Mouse (Mus musculus) small intestine, adult 2 months (tissue): ENCODE results near the gene Ext2. TPM values are rescaled to one million over a fixed set of nuclear protein-coding genes. Genes with fewer than 3 reads are reported as not detected.
A peak's percentile ranks its signal among the peaks of the same experiment; 100 is the strongest.

ENCODE experiments used
- H3K27ac ChIP-seq: fragments of 200-500 bp; 2 replicates; pipeline ENCODE4 v1.5.1; 2012; ENCODE audit warnings: low read depth, low read length, control low read depth, inconsistent platforms; ENCODE audit not compliant: insufficient read depth
- H3K27me3 ChIP-seq: fragments of 200-500 bp; 2 replicates; pipeline ENCODE4 v1.6.1; 2012; ENCODE audit warnings: mild to moderate bottlenecking, moderate library complexity, low read length, inconsistent platforms; ENCODE audit not compliant: control insufficient read depth, insufficient read depth
- H3K36me3 ChIP-seq: fragments of 200-500 bp; 2 replicates; pipeline ENCODE4 v1.6.1; 2012; ENCODE audit warnings: mild to moderate bottlenecking, low read length, control low read depth, inconsistent platforms; ENCODE audit not compliant: control insufficient read depth, insufficient read depth
- H3K4me1 ChIP-seq: fragments of 200-500 bp; 2 replicates; pipeline ENCODE4 v1.6.1; 2012; ENCODE audit warnings: low read length, inconsistent platforms, mixed read lengths; ENCODE audit not compliant: control insufficient read depth, insufficient read depth, insufficient read length
- H3K4me3 ChIP-seq: fragments of 200-500 bp; 2 replicates; pipeline ENCODE4 v1.5.1; 2012; ENCODE audit warnings: low read depth, mild to moderate bottlenecking, control low read depth, inconsistent platforms, low read length, moderate library complexity
- CTCF ChIP-seq: fragments of 200-500 bp; IDR thresholded peaks from 2 replicates; pipeline ENCODE4 v1.5.1; 2012; ENCODE audit warnings: low read depth, mild to moderate bottlenecking, control low read depth, inconsistent platforms, low read length, moderate library complexity, mixed read lengths; ENCODE audit not compliant: insufficient replicate concordance, insufficient read length; ENCODE audit errors: extremely low read depth
- POLR2A ChIP-seq: fragments of 200-500 bp; IDR thresholded peaks from 2 replicates; pipeline ENCODE4 v1.6.1; 2012; ENCODE audit warnings: low read depth, mild to moderate bottlenecking, control low read depth, inconsistent platforms, low read length, moderate library complexity
- WGBS: fragments of 180-500 bp; shearing (Covaris S2); methylation state at CpG from one replicate; pipeline ENCODE4 v1.1.7; 2018; 5-methylcytosine and 5-hydroxymethylcytosine counted together
- polyA plus RNA-seq: library from polyadenylated mRNA; depleted of rRNA; stranded (reverse); fragments of >200 nt; gene quantifications from 2 replicates; pipeline ENCODE4 v1.2.3, GENCODE M21; 2012

Ext2 gene
- polyA plus RNA-seq, 1 experiment: 28.6 TPM

GRCm38 (mm10) chr2:93749709-93750108 is 72.7 kb downstream of the Ext2 start:
- WGBS: 81% methylated on average over 4 of the region's 4 CpGs

GRCm38 (mm10) chr2:93747538-93748126 is 74.7 kb downstream of the Ext2 start:
- TF ChIP-seq CTCF (no peak), POLR2A (no peak)
- Histone ChIP-seq H3K27me3 (no peaks in the 10 kb centered on the region), H3K36me3 (no peaks in the 10 kb centered on the region), H3K4me3 (no peak overlapping the region), H3K4me1 (peaks cover 19% of the 10 kb centered on the region; the same call in 1 of the 2 replicates), H3K27ac (no peak overlapping the region)
- WGBS: 89% methylated on average over 5 of the region's 5 CpGs

More at GRCm38 (mm10) chr2:93749709-93750108, 72.7 kb downstream of the Ext2 start:
- Histone ChIP-seq H3K36me3 (no peaks in the 10 kb centered on the region), H3K4me1 (peaks cover 17% of the 10 kb centered on the region; the same call in 1 of the 2 replicates), H3K27me3 (no peaks in the 10 kb centered on the region), H3K27ac (no peak overlapping the region), H3K4me3 (no peak overlapping the region)
- TF ChIP-seq CTCF: no peak
- no peak for TF ChIP-seq POLR2A

DNA sequence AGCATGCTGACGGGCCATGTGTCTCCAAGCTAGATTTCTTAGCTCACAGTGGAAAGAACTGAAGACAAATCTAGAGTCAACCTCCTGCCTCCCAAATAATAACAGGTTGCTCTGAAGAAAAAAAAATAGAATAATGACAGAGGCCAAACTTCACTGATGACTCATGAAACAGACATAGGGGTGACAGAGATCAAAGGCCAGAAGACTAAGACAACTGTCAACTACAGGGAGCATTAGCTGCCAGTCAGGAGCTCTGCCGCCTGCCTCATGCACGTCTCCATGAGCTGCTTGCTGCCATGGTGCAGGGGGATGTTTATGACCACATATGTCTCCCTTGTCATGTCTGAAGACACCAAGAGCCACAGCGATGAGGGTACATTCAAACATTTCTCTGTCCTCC is 75.7 kb downstream of the Ext2 start:
- H3K36me3 ChIP-seq: no peaks in the 10 kb centered on the region
- TF ChIP-seq CTCF (no peak), POLR2A (no peak)
- H3K4me3 ChIP-seq: no peak overlapping the region
- peaks cover 19% of the 10 kb centered on the region; the same call in 1 of the 2 replicates for H3K4me1 ChIP-seq
- WGBS: 48% methylated on average over 4 of the region's 4 CpGs
- no peaks in the 10 kb centered on the region for H3K27me3 ChIP-seq
- H3K27ac ChIP-seq: peak overlapping the region; percentile 59

GRCm38 (mm10) chr2:93746162-93746561 is 76.2 kb downstream of the Ext2 start:
- TF ChIP-seq POLR2A: no peak
- no peak for TF ChIP-seq CTCF
- H3K36me3 ChIP-seq: no peaks in the 10 kb centered on the region
- H3K4me3 ChIP-seq: no peak overlapping the region
- peak overlapping the region; percentile 59 for H3K27ac ChIP-seq
- H3K4me1 ChIP-seq: peaks cover 19% of the 10 kb centered on the region; the same call in 1 of the 2 replicates
- WGBS: 30% methylated on average over 5 of the region's 5 CpGs
- no peaks in the 10 kb centered on the region for H3K27me3 ChIP-seq

GRCm38 (mm10) chr2:93745741-93746140 is 76.6 kb downstream of the Ext2 start:
- H3K27me3 ChIP-seq: no peaks in the 10 kb centered on the region
- no peak overlapping the region for H3K27ac ChIP-seq
- H3K4me1 ChIP-seq: peaks cover 19% of the 10 kb centered on the region; the same call in 1 of the 2 replicates
- no peak for TF ChIP-seq CTCF
- TF ChIP-seq POLR2A: no peak
- no peaks in the 10 kb centered on the region for H3K36me3 ChIP-seq
- no peak overlapping the region for H3K4me3 ChIP-seq
- 55% methylated on average over 9 of the region's 9 CpGs for WGBS

GRCm38 (mm10) chr2:93744346-93745229 is 77.8 kb downstream of the Ext2 start:
- Histone ChIP-seq H3K4me3 (no peak overlapping the region), H3K4me1 (peaks cover 23% of the 10 kb centered on the region; the same call in 1 of the 2 replicates), H3K27ac (no peak overlapping the region), H3K27me3 (no peaks in the 10 kb centered on the region), H3K36me3 (no peaks in the 10 kb centered on the region)
- 53% methylated on average over 11 of the region's 11 CpGs for WGBS
- TF ChIP-seq POLR2A (no peak), CTCF (peak; percentile 7; the same call in 1 of the 2 replicates)

GRCm38 (mm10) chr2:93741700-93742099 is 80.7 kb downstream of the Ext2 start:
- Histone ChIP-seq H3K27ac (no peak overlapping the region), H3K4me1 (peaks cover 24% of the 10 kb centered on the region), H3K4me3 (no peak overlapping the region), H3K36me3 (peaks cover 1% of the 10 kb centered on the region; the same call in 1 of the 2 replicates), H3K27me3 (no peaks in the 10 kb centered on the region)
- TF ChIP-seq CTCF (no peak), POLR2A (no peak)
- 80% methylated on average over 7 of the region's 7 CpGs for WGBS
